Mouse (Mus musculus) gonadal fat pad, adult 2 months (tissue): ENCODE data around the gene Pax7. TPM values are rescaled to one million over a fixed set of nuclear protein-coding genes. Genes with fewer than 3 reads are reported as not detected.

ENCODE experiments used
- polyA plus RNA-seq: library from polyadenylated mRNA; depleted of rRNA; stranded (reverse); fragments of >200 nt; gene quantifications from 2 replicates; pipeline ENCODE4 v1.2.3, GENCODE M21; 2012; rRNA removed

Pax7 gene
- polyA plus RNA-seq, 1 experiment, result not detected

Other genes starting within 250 kb of the Pax7 start
- not detected in 2 replicates for gene Gm21969, start 230.3 kb downstream of the Pax7 start, polyA plus RNA-seq
- 65.4 and 68.8 TPM in 2 replicates for gene Aldh4a1, start 210.7 kb downstream of the Pax7 start, polyA plus RNA-seq
- not detected in 2 replicates for gene Tas1r2, start 180.0 kb downstream of the Pax7 start, polyA plus RNA-seq
- 32.4 and 41.7 TPM in 2 replicates for gene Klhdc7a, start 134.5 kb upstream of the Pax7 start, polyA plus RNA-seq